In the genomic region with DNA sequence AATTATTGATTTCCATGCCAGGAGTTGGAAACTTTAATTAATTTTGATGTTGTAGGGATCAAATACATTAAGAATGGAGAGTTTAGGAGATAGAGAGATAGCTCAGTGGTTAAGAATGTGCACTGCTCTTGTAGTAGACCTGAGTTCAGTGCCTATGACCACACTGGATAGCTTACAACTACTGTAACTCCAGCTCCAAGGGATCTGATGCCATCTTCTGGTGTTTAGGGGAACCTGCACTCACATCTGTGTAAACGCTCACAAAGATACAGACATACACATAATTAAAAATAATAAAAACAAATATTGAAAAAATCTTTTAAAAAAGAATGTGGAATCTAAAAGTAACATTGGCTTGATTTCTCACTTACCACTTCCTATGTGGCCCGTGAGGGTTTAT, we compare ENCODE assay signal across 18 mouse cellular contexts.
DNase-seq lines count a peak whose midpoint lies in the region; ATAC-seq and TF ChIP-seq lines count a peak whose summit lies in the region.
"Had no signal": no experiment of that assay in that cellular context is flagged by ENCODE, and none has a peak within 500 bp of the region (broad histone marks: within the 10 kb centered on the region; RNA-seq: fewer than 3 reads in every experiment).

No protein-coding gene starts in this region.

- POLR2A ChIA-PET in Patski (lab: Charles Lee), result no interaction called here

- peaks cover 7% of the 10 kb centered on the region; the same call in 1 of the 2 replicates for H3K4me1 ChIP-seq in forebrain, embryonic 12.5 days
- H3K4me1 ChIP-seq: hindbrain, embryonic 13.5 days had no signal

- H3K4me3 ChIP-seq in gastrocnemius, adult 2 months, result no peak overlapping the region
- no peak overlapping the region for H3K4me3 ChIP-seq in left cerebral cortex, adult 2 months
- H3K4me3 ChIP-seq in forebrain, embryonic 12.5 days (replicated peaks), result no peak overlapping the region
- H3K4me3 ChIP-seq: hindbrain, embryonic 13.5 days; liver, embryonic 13.5 days had no signal

- H3K4me2 ChIP-seq in forebrain, embryonic 12.5 days, result no peak overlapping the region
- H3K4me2 ChIP-seq: heart, embryonic 11.5 days; hindbrain, embryonic 13.5 days; liver, embryonic 13.5 days had no signal

- in situ Hi-C loops in Patski (cut with MboI; ENCODE audit: low pct_unique_long_range_greater_than_20kb), result no loop called here

- no peak for DNase-seq in gastrocnemius, adult 2 months
- no peak for DNase-seq in gastrocnemius, postnatal 10 days
- DNase-seq in left cerebral cortex, adult 2 months (ENCODE audit: extremely low spot score in 1 of 2, low spot score in 2 of 2), result no peak
- DNase-seq in left cerebral cortex, adult 18-20 months (ENCODE audit: low spot score in 2 of 2), result no peak
- DNase-seq in A20 (ENCODE audit: low read depth, low spot score), result peak; percentile 20
- DNase-seq in Patski (ENCODE audit: low read depth, low spot score), result no peak
- DNase-seq in retina, embryonic 14.5 days (ENCODE audit: low spot score), result no peak
- DNase-seq: adrenal gland, adult 2 months; cerebellum, adult 9-10 months; gastrocnemius, postnatal 25 days; kidney, postnatal 10 days; left cerebral cortex, postnatal 4 days; liver, embryonic 13.5 days; retina, postnatal 1 day had no signal

- ATAC-seq in Patski, result no peak
- no peak for ATAC-seq in forebrain, embryonic 12.5 days (ENCODE audit: low FRiP score)
- ATAC-seq: forebrain, embryonic 14.5 days had no signal

- CTCF ChIA-PET in Patski (lab: Charles Lee), result no interaction called here

- TF ChIP-seq CTCF in gastrocnemius, adult 2 months (IDR thresholded peaks at IDR 0.05), result peak; percentile 42; the same call in 1 of the 2 replicates
- TF ChIP-seq CTCF in left cerebral cortex, adult 2 months (IDR thresholded peaks at IDR 0.05), result peak; percentile 8
- peak; percentile 45 for TF ChIP-seq CTCF in Patski (IDR thresholded peaks at IDR 0.05)

- no peak overlapping the region for H3K27ac ChIP-seq in gastrocnemius, adult 2 months
- peak overlapping the region; percentile 57 for H3K27ac ChIP-seq in left cerebral cortex, adult 2 months
- no peak overlapping the region for H3K27ac ChIP-seq in forebrain, embryonic 12.5 days
- H3K27ac ChIP-seq: hindbrain, embryonic 13.5 days; liver, embryonic 13.5 days had no signal

- no peaks in the 10 kb centered on the region for H3K36me3 ChIP-seq in forebrain, embryonic 12.5 days (replicated peaks)
- H3K36me3 ChIP-seq: hindbrain, embryonic 13.5 days; liver, embryonic 13.5 days had no signal

- no peaks in the 10 kb centered on the region for H3K9me3 ChIP-seq in forebrain, embryonic 12.5 days
- H3K9me3 ChIP-seq: hindbrain, embryonic 13.5 days; liver, embryonic 13.5 days had no signal

- WGBS in forebrain, embryonic 12.5 days, result 92% methylated on average over 2 of the region's 2 CpGs

- no peak overlapping the region for H3K9ac ChIP-seq in forebrain, embryonic 12.5 days
- H3K9ac ChIP-seq: hindbrain, embryonic 13.5 days; liver, embryonic 13.5 days had no signal

- intact Hi-C loops in gastrocnemius, adult 2 months (cut with DNase I), result no loop called here
- intact Hi-C loops in left cerebral cortex, adult 2 months (cut with DNase I), result no loop called here

- no peaks in the 10 kb centered on the region for H3K27me3 ChIP-seq in Patski
- no peaks in the 10 kb centered on the region for H3K27me3 ChIP-seq in forebrain, embryonic 12.5 days
- H3K27me3 ChIP-seq: hindbrain, embryonic 13.5 days; liver, embryonic 13.5 days had no signal
